Mouse (Mus musculus): ENCODE data around the gene Rundc3b. TPM values are rescaled to one million over a fixed set of nuclear protein-coding genes. Genes with fewer than 3 reads are reported as not detected.

The Rundc3b gene
- total and polyA plus RNA-seq, 2 experiments from 2014 or later: 0.44 to 0.88 TPM

- ATAC-seq (ENCODE audit: insufficient read depth, low read depth) (peak; percentile 57), DNase-seq (ENCODE audit: low spot score) (peak; percentile 49)
- Histone ChIP-seq H3K9ac (replicated peaks; ENCODE audit: low read depth, low read length) (peak within 1 kb of the TSS; percentile 34; the same call in 1 of the 2 replicates), H3K27ac (ENCODE audit: low read depth) (no peak within 1 kb of the TSS), H3K4me3 (ENCODE audit: low read depth, low read length) (peak within 1 kb of the TSS; percentile 42), H3K36me3 (replicated peaks; ENCODE audit: control insufficient read depth, insufficient read depth, low read length) (no peaks in the 10 kb centered on the region), H3K4me2 (ENCODE audit: low read depth, low read length) (peak within 1 kb of the TSS; percentile 80), H3K4me1 (ENCODE audit: control insufficient read depth, insufficient read depth) (0 out of 2 replicates have a peak, but pooled peaks cover 4% of the 10 kb centered on the region), H3K9me3 (replicated peaks; ENCODE audit: control insufficient read depth, low read length) (no peaks in the 10 kb centered on the region), H3K27me3 (ENCODE audit: control insufficient read depth, insufficient read depth, low read length) (no peaks in the 10 kb centered on the region)
- WGBS: 4% methylated on average over 37 of the region's 37 CpGs
- TF ChIP-seq EP300 (IDR thresholded peaks at IDR 0.05; ENCODE audit: low read depth) (no peak), CTCF (IDR thresholded peaks at IDR 0.05; ENCODE audit: low read depth) (no peak)
Observed at GRCm38 (mm10) chr5:8659911-8660737, 37.4 kb upstream of the Rundc3b start, which contains the start of gene Abcb1a. Gene Abcb1a, plus strand, starts transcription at chr5:8660077.

GRCm38 (mm10) chr5:8652085-8652484 is 29.3 kb upstream of the Rundc3b start:
- no peak for ATAC-seq (ENCODE audit: insufficient read depth, low read depth)
- TF ChIP-seq EP300 (IDR thresholded peaks at IDR 0.05; ENCODE audit: low read depth): no peak
- TF ChIP-seq CTCF (IDR thresholded peaks at IDR 0.05; ENCODE audit: low read depth): no peak
- Histone ChIP-seq H3K4me1 (ENCODE audit: control insufficient read depth, insufficient read depth) (no peaks in the 10 kb centered on the region), H3K9ac (replicated peaks; ENCODE audit: low read depth, low read length) (no peak overlapping the region), H3K36me3 (replicated peaks; ENCODE audit: control insufficient read depth, insufficient read depth, low read length) (no peaks in the 10 kb centered on the region), H3K9me3 (replicated peaks; ENCODE audit: control insufficient read depth, low read length) (no peaks in the 10 kb centered on the region), H3K4me2 (ENCODE audit: low read depth, low read length) (no peak overlapping the region), H3K27me3 (ENCODE audit: control insufficient read depth, insufficient read depth, low read length) (no peaks in the 10 kb centered on the region), H3K4me3 (ENCODE audit: low read depth, low read length) (no peak overlapping the region), H3K27ac (ENCODE audit: low read depth) (no peak overlapping the region)
- WGBS: 66% methylated on average over 2 of the region's 2 CpGs
- no peak for DNase-seq (ENCODE audit: low spot score)

GRCm38 (mm10) chr5:8648774-8649173 is 26.0 kb upstream of the Rundc3b start:
- H3K27ac ChIP-seq (ENCODE audit: low read depth): no peak overlapping the region
- H3K27me3 ChIP-seq (ENCODE audit: control insufficient read depth, insufficient read depth, low read length): no peaks in the 10 kb centered on the region
- no peak overlapping the region for H3K4me2 ChIP-seq (ENCODE audit: low read depth, low read length)
- no peaks in the 10 kb centered on the region for H3K36me3 ChIP-seq (replicated peaks; ENCODE audit: control insufficient read depth, insufficient read depth, low read length)
- TF ChIP-seq EP300 (IDR thresholded peaks at IDR 0.05; ENCODE audit: low read depth): no peak
- H3K9me3 ChIP-seq (replicated peaks; ENCODE audit: control insufficient read depth, low read length): no peaks in the 10 kb centered on the region
- no peaks in the 10 kb centered on the region for H3K4me1 ChIP-seq (ENCODE audit: control insufficient read depth, insufficient read depth)
- DNase-seq (ENCODE audit: low spot score) (no peak), ATAC-seq (ENCODE audit: insufficient read depth, low read depth) (no peak)
- no peak overlapping the region for H3K9ac ChIP-seq (replicated peaks; ENCODE audit: low read depth, low read length)
- H3K4me3 ChIP-seq (ENCODE audit: low read depth, low read length): no peak overlapping the region

GRCm38 (mm10) chr5:8648300-8648699 is 25.5 kb upstream of the Rundc3b start:
- Histone ChIP-seq H3K27me3 (ENCODE audit: control insufficient read depth, insufficient read depth, low read length) (no peaks in the 10 kb centered on the region), H3K27ac (ENCODE audit: low read depth) (no peak overlapping the region), H3K4me1 (ENCODE audit: control insufficient read depth, insufficient read depth) (no peaks in the 10 kb centered on the region), H3K4me2 (ENCODE audit: low read depth, low read length) (no peak overlapping the region), H3K36me3 (replicated peaks; ENCODE audit: control insufficient read depth, insufficient read depth, low read length) (no peaks in the 10 kb centered on the region), H3K9me3 (replicated peaks; ENCODE audit: control insufficient read depth, low read length) (no peaks in the 10 kb centered on the region), H3K9ac (replicated peaks; ENCODE audit: low read depth, low read length) (no peak overlapping the region), H3K4me3 (ENCODE audit: low read depth, low read length) (no peak overlapping the region)
- no peak for ATAC-seq (ENCODE audit: insufficient read depth, low read depth)
- WGBS: 73% methylated on average over 4 of the region's 4 CpGs
- TF ChIP-seq EP300 (IDR thresholded peaks at IDR 0.05; ENCODE audit: low read depth) (no peak), CTCF (IDR thresholded peaks at IDR 0.05; ENCODE audit: low read depth) (no peak)
- no peak for DNase-seq (ENCODE audit: low spot score)

GRCm38 (mm10) chr5:8634489-8634975 is 11.8 kb upstream of the Rundc3b start:
- H3K9me3 ChIP-seq (replicated peaks; ENCODE audit: control insufficient read depth, low read length): no peaks in the 10 kb centered on the region
- H3K4me1 ChIP-seq (ENCODE audit: control insufficient read depth, insufficient read depth): no peaks in the 10 kb centered on the region
- H3K9ac ChIP-seq (replicated peaks; ENCODE audit: low read depth, low read length): no peak overlapping the region
- H3K36me3 ChIP-seq (replicated peaks; ENCODE audit: control insufficient read depth, insufficient read depth, low read length): no peaks in the 10 kb centered on the region
- H3K27me3 ChIP-seq (ENCODE audit: control insufficient read depth, insufficient read depth, low read length): no peaks in the 10 kb centered on the region
- TF ChIP-seq EP300 (IDR thresholded peaks at IDR 0.05; ENCODE audit: low read depth) (no peak), CTCF (IDR thresholded peaks at IDR 0.05; ENCODE audit: low read depth) (no peak)
- DNase-seq (ENCODE audit: low spot score) (no peak), ATAC-seq (ENCODE audit: insufficient read depth, low read depth) (no peak)
- H3K4me2 ChIP-seq (ENCODE audit: low read depth, low read length): no peak overlapping the region
- no peak overlapping the region for H3K27ac ChIP-seq (ENCODE audit: low read depth)
- no peak overlapping the region for H3K4me3 ChIP-seq (ENCODE audit: low read depth, low read length)
